Mouse (Mus musculus) liver, embryonic 12.5 days (tissue): ENCODE results near the gene Senp1. TPM values are rescaled to one million over a fixed set of nuclear protein-coding genes. Genes with fewer than 3 reads are reported as not detected.

Source experiments
- ATAC-seq: fragments of 200-750 bp; cut with Nextera tagmentation; 2 replicates; pipeline ENCODE4 v1.8.0; 2017; ENCODE audit warnings: moderate number of reproducible peaks, mild to moderate bottlenecking, moderate library complexity
- H3K27ac ChIP-seq: fragments of 300-500 bp; sonication (generic); 2 replicates; pipeline ENCODE4 v1.5.1; 2016; ENCODE audit warnings: mild to moderate bottlenecking
- H3K27me3 ChIP-seq: fragments of 300-500 bp; sonication (generic); replicated peaks from 2 replicates; pipeline ENCODE4 v1.6.1; 2016; ENCODE audit warnings: mild to moderate bottlenecking, moderate library complexity
- H3K36me3 ChIP-seq: fragments of 300-500 bp; sonication (generic); 2 replicates; pipeline ENCODE4 v1.6.1; 2016; ENCODE audit warnings: mild to moderate bottlenecking, moderate library complexity
- H3K4me1 ChIP-seq: fragments of 300-500 bp; sonication (generic); 2 replicates; pipeline ENCODE4 v1.6.1; 2016
- H3K4me2 ChIP-seq: fragments of 300-500 bp; sonication (generic); 2 replicates; pipeline ENCODE4 v1.6.1; 2016; ENCODE audit warnings: mild to moderate bottlenecking, moderate library complexity
- H3K4me3 ChIP-seq: fragments of 300-500 bp; sonication (generic); 2 replicates; pipeline ENCODE4 v1.5.1; 2016; ENCODE audit warnings: mild to moderate bottlenecking, moderate library complexity
- H3K9ac ChIP-seq: fragments of 300-500 bp; sonication (generic); 2 replicates; pipeline ENCODE4 v1.6.1; 2016; ENCODE audit warnings: mild to moderate bottlenecking, moderate library complexity
- H3K9me3 ChIP-seq: fragments of 300-500 bp; sonication (generic); replicated peaks from 2 replicates; pipeline ENCODE4 v1.6.1; 2016; ENCODE audit warnings: mild to moderate bottlenecking, moderate library complexity
- WGBS: fragments of 180-500 bp; shearing (Covaris S2); methylation state at CpG from one replicate; pipeline ENCODE4 v1.1.7; 2016; ENCODE audit not compliant: insufficient replicate concordance; 5-methylcytosine and 5-hydroxymethylcytosine counted together
- polyA plus RNA-seq: library from polyadenylated mRNA; unstranded; fragments of >200 nt; fragmentation: Nextera tagmentation; extraction: Ambion mirVana; gene quantifications from 2 replicates; pipeline ENCODE4 v1.2.1, GENCODE M21; 2016

Senp1 gene
- 27.8 and 28.4 TPM in 2 replicates for polyA plus RNA-seq

DNA sequence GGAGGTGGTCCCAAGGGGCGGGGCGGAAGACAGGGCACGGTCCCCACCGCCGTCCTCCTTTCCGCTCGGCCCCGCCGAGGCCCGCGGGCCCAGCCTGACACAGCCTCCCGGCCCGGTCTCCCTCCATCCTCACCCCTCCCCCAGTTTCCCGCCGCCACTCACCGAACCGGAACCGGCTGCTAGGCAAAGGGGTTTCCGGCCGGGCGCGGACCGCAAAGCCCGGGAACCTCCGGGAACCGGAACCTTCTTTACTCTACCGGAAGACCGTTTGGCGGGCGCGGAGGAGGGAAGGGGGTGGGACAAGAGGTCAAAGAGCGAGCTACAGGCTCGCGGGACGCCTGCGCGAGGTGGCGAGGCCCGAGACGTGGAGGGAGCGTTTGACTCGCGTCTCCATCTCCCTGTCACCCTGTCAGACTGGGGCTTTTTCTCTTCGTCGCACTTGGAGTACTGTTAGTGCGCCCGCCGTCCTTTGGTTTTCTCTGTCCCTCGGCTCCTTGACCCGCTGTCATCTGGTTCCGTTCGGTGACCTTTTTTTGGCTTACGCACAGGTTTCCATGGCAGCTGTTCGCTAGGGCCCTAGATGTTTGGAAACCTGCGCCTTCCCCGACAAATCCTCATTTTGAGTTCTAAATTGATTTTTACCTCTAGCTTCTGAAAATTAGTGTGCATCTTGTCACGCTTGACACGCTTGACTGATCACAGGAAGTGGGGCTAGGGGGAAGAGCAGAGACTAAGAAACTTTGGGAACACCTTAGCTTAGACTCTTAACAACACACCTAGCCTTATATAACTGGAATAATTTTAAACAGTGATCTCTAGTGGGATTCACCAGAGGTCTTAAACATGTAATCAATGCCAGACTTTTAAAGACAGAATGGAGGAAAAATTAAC is at the start of gene Senp1:
Senp1 (minus strand) TSS at position 624 of the 891 bp plus-strand sequence.
- H3K4me1 ChIP-seq, result peaks cover 43% of the 10 kb centered on the region
- H3K9me3 ChIP-seq, result peaks cover 3% of the 10 kb centered on the region; the same call in 1 of the 2 replicates
- peak within 1 kb of the TSS; percentile 94 for H3K27ac ChIP-seq
- H3K27me3 ChIP-seq, result no peaks in the 10 kb centered on the region
- under 1% methylated on average over 55 of the region's 58 CpGs for WGBS
- peaks cover 43% of the 10 kb centered on the region for H3K36me3 ChIP-seq
- peak within 1 kb of the TSS; percentile 94 for H3K4me3 ChIP-seq
- H3K9ac ChIP-seq, result peak within 1 kb of the TSS; percentile 94
- peak within 1 kb of the TSS; percentile 74 for H3K4me2 ChIP-seq
- peak; percentile 91 for ATAC-seq

DNA sequence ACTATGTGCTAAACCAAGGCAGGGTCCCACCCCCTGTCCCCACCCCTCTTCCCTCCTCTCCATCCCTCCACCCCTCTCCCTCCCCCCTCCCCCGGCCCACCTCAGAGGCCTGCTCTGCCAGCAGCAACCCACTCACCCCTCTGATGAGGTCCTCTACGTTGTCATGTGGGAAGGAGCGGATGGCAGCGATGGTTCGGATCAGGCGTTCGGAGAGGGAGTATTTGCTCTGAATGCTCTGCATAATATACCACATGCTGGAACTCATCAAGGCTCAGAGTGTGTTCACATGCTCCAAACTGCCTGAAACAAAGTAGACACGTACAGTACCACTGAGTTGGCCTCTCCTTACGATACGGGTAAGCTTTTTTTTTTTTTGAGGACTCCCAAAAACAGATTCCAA is 49.0 kb upstream of the Senp1 start:
- no peak overlapping the region for H3K4me3 ChIP-seq
- peaks cover 15% of the 10 kb centered on the region for H3K4me1 ChIP-seq
- H3K36me3 ChIP-seq, result peaks cover 48% of the 10 kb centered on the region
- no peaks in the 10 kb centered on the region for H3K27me3 ChIP-seq
- H3K9me3 ChIP-seq, result no peaks in the 10 kb centered on the region
- H3K4me2 ChIP-seq, result no peak overlapping the region
- no peak overlapping the region for H3K27ac ChIP-seq
- H3K9ac ChIP-seq, result no peak overlapping the region
- no peak for ATAC-seq
- 88% methylated on average over 10 of the region's 10 CpGs for WGBS

DNA sequence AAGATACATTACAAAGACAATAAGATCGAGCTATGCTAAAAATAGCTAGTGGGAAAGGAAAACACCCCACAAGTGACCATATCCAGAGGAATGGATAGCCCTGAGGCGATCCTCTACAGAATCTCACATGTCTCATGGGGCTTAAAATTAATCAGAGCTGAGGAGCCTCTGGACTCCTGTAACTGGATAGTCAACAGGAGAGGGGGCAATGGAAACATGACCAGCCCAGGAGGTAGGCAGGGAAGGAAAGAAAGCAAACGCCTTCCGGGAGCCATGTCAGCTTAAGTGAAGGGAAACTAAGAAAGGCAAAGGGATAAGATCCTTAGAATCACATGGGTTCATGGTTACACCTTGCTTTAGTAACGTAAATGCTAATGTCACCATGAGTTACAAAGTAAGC is 47.3 kb upstream of the Senp1 start:
- ATAC-seq, result no peak
- H3K9ac ChIP-seq, result no peak overlapping the region
- H3K4me1 ChIP-seq, result peaks cover 11% of the 10 kb centered on the region
- H3K27me3 ChIP-seq, result no peaks in the 10 kb centered on the region
- WGBS, result 83% methylated on average over 5 of the region's 5 CpGs
- H3K9me3 ChIP-seq, result no peaks in the 10 kb centered on the region
- no peak overlapping the region for H3K4me3 ChIP-seq
- H3K36me3 ChIP-seq, result peaks cover 64% of the 10 kb centered on the region
- no peak overlapping the region for H3K27ac ChIP-seq
- no peak overlapping the region for H3K4me2 ChIP-seq

DNA sequence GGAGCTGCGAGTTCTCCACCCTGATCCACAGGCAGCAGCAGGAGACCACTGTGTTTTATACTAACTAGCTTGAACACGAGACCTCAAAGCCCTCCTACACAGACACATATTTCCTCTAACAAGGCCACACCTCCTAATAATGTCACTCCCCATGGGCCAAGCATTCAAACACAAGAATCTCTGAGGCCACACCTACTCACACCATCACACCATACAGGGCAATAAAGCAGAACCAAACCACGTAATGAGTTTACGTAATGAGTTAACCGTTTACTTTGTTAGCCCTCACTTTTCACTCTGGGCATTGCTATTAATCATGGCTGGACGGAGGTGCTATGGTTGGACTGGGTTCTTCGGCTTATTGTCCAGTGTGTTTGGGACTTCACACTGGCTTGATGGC is 46.2 kb upstream of the Senp1 start:
- H3K4me1 ChIP-seq, result peaks cover 7% of the 10 kb centered on the region

DNA sequence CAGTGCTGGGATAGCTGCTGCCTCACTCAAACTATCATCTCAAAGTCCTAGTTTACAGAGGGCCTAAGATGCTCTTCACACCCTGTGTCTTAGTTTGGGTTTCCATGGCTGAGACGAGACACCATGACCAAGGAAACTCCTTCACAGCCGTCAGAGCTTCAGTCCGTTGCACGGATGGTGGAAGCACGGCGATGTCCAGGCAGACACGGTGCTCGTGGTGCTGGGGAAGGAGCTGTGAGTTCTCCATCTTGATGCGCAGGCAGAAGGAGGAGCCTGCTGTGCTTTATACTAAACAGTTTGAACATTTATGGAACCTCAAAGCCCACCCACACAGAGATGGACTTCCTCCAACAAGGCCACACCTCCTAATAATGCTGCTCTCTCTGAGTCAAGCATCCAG is 43.3 kb upstream of the Senp1 start:
- no peak overlapping the region for H3K27ac ChIP-seq
- no peak overlapping the region for H3K9ac ChIP-seq
- no peak overlapping the region for H3K4me2 ChIP-seq
- no peak overlapping the region for H3K4me3 ChIP-seq
- no peak for ATAC-seq
- peaks cover 95% of the 10 kb centered on the region for H3K36me3 ChIP-seq
- no peaks in the 10 kb centered on the region for H3K27me3 ChIP-seq
- H3K9me3 ChIP-seq, result no peaks in the 10 kb centered on the region
- WGBS, result 88% methylated on average over 9 of the region's 9 CpGs
- no peaks in the 10 kb centered on the region for H3K4me1 ChIP-seq

More for the DNA sequence above, 46.2 kb upstream of the Senp1 start:
- Histone ChIP-seq H3K27ac (no peak overlapping the region), H3K9ac (no peak overlapping the region), H3K9me3 (no peaks in the 10 kb centered on the region), H3K36me3 (peaks cover 75% of the 10 kb centered on the region), H3K4me2 (no peak overlapping the region), H3K4me3 (no peak overlapping the region), H3K27me3 (no peaks in the 10 kb centered on the region)
- ATAC-seq, result no peak
- WGBS, result 81% methylated on average over 7 of the region's 7 CpGs

DNA sequence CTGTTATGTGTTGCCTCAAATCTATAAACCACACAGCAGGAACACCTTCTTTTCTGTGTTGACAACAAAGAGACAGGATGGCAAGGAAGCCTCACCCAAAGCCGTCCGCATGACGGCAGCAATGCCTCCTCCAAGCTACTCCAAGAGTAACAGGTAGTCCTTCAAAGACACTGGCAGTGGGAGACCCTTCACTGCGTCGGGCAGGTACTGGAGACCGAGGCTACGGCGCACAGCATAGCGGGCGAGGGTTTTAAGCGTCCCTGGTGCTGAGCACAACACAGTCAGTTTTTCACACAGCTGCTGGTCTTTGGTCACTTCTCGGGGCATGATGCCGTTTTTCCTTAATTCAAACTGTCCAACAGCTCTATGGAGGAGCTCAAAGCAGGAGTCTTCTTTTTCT is 42.1 kb upstream of the Senp1 start:
- WGBS, result 92% methylated on average over 13 of the region's 13 CpGs
- Histone ChIP-seq H3K4me3 (no peak overlapping the region), H3K4me1 (no peaks in the 10 kb centered on the region), H3K4me2 (no peak overlapping the region), H3K9me3 (no peaks in the 10 kb centered on the region), H3K27ac (no peak overlapping the region), H3K36me3 (peaks cover 96% of the 10 kb centered on the region), H3K27me3 (no peaks in the 10 kb centered on the region), H3K9ac (no peak overlapping the region)
- ATAC-seq, result no peak

DNA sequence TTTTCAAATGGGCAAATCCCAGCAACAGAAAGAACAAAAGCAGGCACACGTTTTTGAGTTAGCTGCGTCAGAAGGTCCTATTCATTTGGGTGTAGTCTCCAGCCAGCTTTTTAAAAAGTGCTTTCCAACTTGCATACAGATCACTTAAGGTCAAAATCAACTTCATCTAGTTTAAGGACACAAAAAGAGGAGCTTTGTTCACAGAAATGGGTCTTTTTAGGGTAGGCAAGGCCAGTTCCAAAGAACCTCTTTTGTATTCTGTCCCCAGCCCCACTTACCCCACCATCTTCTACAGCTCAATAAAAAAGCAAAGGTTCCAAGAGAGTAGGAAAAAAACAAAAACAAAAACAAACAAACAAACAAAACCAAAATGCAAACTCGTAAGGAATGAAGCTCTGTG is 41.1 kb upstream of the Senp1 start:
- 84% methylated on average over 3 of the region's 3 CpGs for WGBS

DNA sequence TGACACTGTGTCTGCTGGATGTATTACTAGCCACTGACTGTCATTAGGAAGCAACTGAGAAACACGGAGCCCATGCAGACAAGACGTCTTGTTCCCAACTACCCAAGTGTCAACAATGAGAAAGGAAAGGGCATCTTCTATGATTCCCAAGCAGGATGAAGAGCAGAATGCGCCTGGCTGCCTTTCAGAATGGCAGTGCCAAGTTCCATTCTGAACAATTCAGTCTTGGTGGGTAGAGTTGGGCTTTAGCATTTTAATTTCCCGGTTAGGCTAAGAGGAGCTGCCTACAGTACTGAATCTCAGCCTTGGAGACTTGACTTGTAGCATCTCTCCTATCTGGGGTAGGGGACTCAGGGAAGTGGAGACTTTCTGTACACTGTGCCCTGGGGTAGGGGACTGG is 40.5 kb upstream of the Senp1 start:
- Histone ChIP-seq H3K9ac (no peak overlapping the region), H3K27ac (no peak overlapping the region), H3K4me3 (no peak overlapping the region), H3K27me3 (no peaks in the 10 kb centered on the region), H3K4me2 (no peak overlapping the region), H3K9me3 (no peaks in the 10 kb centered on the region), H3K4me1 (no peaks in the 10 kb centered on the region), H3K36me3 (peaks cover 97% of the 10 kb centered on the region)
- no peak for ATAC-seq
- WGBS, result 94% methylated on average over 4 of the region's 4 CpGs

More for the DNA sequence above, 41.1 kb upstream of the Senp1 start:
- H3K9me3 ChIP-seq, result no peaks in the 10 kb centered on the region
- no peak overlapping the region for H3K9ac ChIP-seq
- H3K27me3 ChIP-seq, result no peaks in the 10 kb centered on the region
- no peak overlapping the region for H3K4me2 ChIP-seq
- H3K4me1 ChIP-seq, result no peaks in the 10 kb centered on the region
- ATAC-seq, result no peak
- no peak overlapping the region for H3K27ac ChIP-seq
- H3K36me3 ChIP-seq, result peaks cover 97% of the 10 kb centered on the region
- no peak overlapping the region for H3K4me3 ChIP-seq

DNA sequence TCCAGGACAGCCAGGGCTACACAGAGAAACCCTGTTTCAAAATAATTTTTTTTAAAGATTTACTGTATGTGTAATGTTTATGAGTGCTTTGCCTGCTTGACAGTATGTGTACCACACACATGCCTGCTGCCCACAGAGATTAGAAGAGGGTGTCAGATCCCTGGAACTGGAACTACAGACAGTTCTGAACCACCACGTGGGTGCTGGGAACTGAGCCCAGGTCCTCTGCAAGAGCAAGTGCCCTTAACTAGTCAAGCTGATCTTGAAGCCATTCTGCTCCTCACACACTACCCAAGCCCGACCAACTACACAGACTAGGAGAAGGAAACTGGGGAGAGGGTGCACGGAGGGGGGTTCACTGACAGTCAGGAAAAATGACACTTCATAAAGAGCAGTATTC is 39.9 kb upstream of the Senp1 start:
- no peak overlapping the region for H3K9ac ChIP-seq
- WGBS, result 85% methylated on average over 3 of the region's 3 CpGs
- H3K4me1 ChIP-seq, result no peaks in the 10 kb centered on the region
- no peak overlapping the region for H3K4me2 ChIP-seq
- ATAC-seq, result no peak
- peaks cover 97% of the 10 kb centered on the region for H3K36me3 ChIP-seq
- no peak overlapping the region for H3K27ac ChIP-seq
- H3K4me3 ChIP-seq, result no peak overlapping the region
- H3K27me3 ChIP-seq, result no peaks in the 10 kb centered on the region
- H3K9me3 ChIP-seq, result no peaks in the 10 kb centered on the region

DNA sequence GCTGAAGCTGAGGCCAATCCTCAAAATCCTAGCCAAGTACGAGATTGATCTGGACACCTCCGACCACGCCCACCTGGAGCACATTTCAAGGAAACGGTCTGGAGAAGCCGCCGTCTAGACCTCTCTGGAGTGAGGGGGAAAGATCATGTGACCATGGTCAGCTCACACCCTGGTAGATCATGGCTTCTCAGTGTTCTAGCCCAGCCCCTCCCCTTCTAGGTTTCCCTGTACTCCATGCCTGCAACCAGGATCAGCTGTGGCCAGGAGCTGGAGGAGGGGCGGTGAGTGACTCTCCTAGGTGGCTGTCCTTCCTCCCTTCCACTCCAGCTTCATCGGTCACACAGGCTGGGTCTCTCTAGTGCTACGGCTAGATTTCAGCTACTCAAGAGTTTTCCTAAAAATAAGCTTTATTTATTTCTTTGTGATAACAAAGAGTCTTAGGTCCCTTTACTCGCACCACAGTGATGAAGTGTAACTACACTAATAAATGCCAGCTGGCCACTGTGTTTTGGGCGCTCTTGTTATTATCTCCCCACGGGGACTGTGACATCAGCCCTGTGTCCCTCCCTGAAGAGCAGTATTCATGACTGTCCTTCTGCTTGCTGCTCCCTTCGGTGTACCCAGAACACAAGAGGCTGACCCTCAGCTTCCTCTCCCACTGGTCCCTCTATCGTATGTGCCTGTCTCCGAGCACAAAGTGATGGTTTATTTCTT is 38.6 kb upstream of the Senp1 start:
- H3K27me3 ChIP-seq, result no peaks in the 10 kb centered on the region
- WGBS, result 84% methylated on average over 15 of the region's 15 CpGs
- H3K9me3 ChIP-seq, result no peaks in the 10 kb centered on the region
- no peak overlapping the region for H3K4me3 ChIP-seq
- no peak overlapping the region for H3K4me2 ChIP-seq
- H3K4me1 ChIP-seq, result no peaks in the 10 kb centered on the region
- H3K9ac ChIP-seq, result no peak overlapping the region
- no peak overlapping the region for H3K27ac ChIP-seq
- peaks cover 100% of the 10 kb centered on the region for H3K36me3 ChIP-seq
- ATAC-seq, result no peak

DNA sequence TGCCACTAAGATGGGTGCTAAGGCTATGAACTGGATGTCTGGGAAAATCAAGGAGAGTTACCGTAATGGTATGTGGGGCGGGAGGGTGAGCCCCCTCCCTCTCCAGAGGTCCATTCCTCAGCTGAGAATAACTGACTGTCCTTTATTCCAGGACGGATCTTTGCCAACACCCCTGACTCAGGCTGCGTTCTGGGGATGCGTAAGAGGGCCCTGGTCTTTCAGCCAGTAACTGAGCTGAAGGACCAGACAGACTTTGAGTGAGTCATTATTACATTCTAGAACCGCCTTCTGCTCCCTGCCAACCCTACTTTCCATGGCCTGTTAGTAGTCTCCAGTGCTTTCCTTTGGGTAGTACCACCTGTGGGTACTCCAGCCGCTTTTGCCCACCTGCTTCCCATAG is 37.9 kb upstream of the Senp1 start:
- 85% methylated on average over 7 of the region's 7 CpGs for WGBS
- Histone ChIP-seq H3K4me3 (no peak overlapping the region), H3K4me2 (no peak overlapping the region), H3K4me1 (no peaks in the 10 kb centered on the region), H3K9ac (no peak overlapping the region), H3K36me3 (peaks cover 100% of the 10 kb centered on the region), H3K27ac (no peak overlapping the region), H3K9me3 (no peaks in the 10 kb centered on the region), H3K27me3 (no peaks in the 10 kb centered on the region)
- ATAC-seq, result no peak

DNA sequence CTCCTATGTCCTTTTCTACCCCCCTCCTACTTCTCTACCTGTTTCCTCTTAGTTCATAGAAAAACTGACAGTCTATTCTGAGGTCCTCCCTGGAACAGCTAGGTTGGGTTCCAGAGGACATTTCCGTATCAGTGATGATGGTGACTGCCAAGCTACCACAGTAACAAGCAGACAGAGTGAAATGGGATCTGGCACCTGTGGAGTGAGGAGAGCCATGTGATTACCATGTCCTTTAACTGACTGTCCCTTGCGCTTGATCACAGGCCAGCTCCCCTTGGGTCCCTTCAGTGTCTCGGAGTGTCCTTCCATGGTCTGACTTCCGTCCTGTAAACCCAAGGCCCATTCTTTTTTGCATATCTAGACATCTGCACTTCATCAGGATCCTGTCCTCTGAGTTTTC is 37.5 kb upstream of the Senp1 start:
- no peak for ATAC-seq
- peaks cover 100% of the 10 kb centered on the region for H3K36me3 ChIP-seq
- no peaks in the 10 kb centered on the region for H3K27me3 ChIP-seq
- no peak overlapping the region for H3K4me3 ChIP-seq
- 85% methylated on average over 4 of the region's 4 CpGs for WGBS
- H3K9ac ChIP-seq, result no peak overlapping the region
- H3K4me2 ChIP-seq, result no peak overlapping the region
- H3K9me3 ChIP-seq, result no peaks in the 10 kb centered on the region
- no peaks in the 10 kb centered on the region for H3K4me1 ChIP-seq
- no peak overlapping the region for H3K27ac ChIP-seq
